Comparison of ENCODE assay signal across 26 mouse cellular contexts in genomic region chr17:64019646-64020045, GRCm38 (mm10).
A peak's percentile ranks its signal among the peaks of the same experiment; 100 is the strongest.
DNase-seq lines count a peak whose midpoint lies in the region; ATAC-seq and TF ChIP-seq lines count a peak whose summit lies in the region.
"Had no signal": no experiment of that assay in that cellular context is flagged by ENCODE, and none has a peak within 500 bp of the region (broad histone marks: within the 10 kb centered on the region; RNA-seq: fewer than 3 reads in every experiment).

No protein-coding gene starts in this region.

- H3K4me2 ChIP-seq in midbrain, embryonic 14.5 days (ENCODE audit: low read length): no peak overlapping the region
- no peak overlapping the region for H3K4me2 ChIP-seq in midbrain, embryonic 15.5 days
- H3K4me2 ChIP-seq in hindbrain, embryonic 14.5 days (replicated peaks): no peak overlapping the region
- H3K4me2 ChIP-seq: embryonic facial prominence, embryonic 15.5 days; heart, embryonic 15.5 days; hindbrain, embryonic 15.5 days had no signal

- H3K4me1 ChIP-seq in midbrain, embryonic 14.5 days (ENCODE audit: control insufficient read depth, insufficient read depth, low read length): no peaks in the 10 kb centered on the region
- no peaks in the 10 kb centered on the region for H3K4me1 ChIP-seq in midbrain, embryonic 15.5 days
- no peaks in the 10 kb centered on the region for H3K4me1 ChIP-seq in hindbrain, embryonic 14.5 days (replicated peaks; ENCODE audit: control insufficient read depth, insufficient read depth, low read length)
- H3K4me1 ChIP-seq: heart, embryonic 15.5 days; hindbrain, embryonic 15.5 days had no signal

- H3K27ac ChIP-seq in layer of hippocampus, adult 2 months: 0 out of 2 replicates have a peak overlapping the region, but pooled peaks have one; percentile 1
- H3K27ac ChIP-seq in midbrain, embryonic 14.5 days (replicated peaks; ENCODE audit: low read depth, low read length): no peak overlapping the region
- no peak overlapping the region for H3K27ac ChIP-seq in midbrain, embryonic 15.5 days
- H3K27ac ChIP-seq in hindbrain, embryonic 14.5 days: no peak overlapping the region
- H3K27ac ChIP-seq: embryonic facial prominence, embryonic 15.5 days; forebrain, embryonic 10.5 days; heart, embryonic 10.5 days; heart, embryonic 15.5 days; hindbrain, embryonic 15.5 days had no signal

- no peak for ATAC-seq in midbrain, embryonic 14.5 days (ENCODE audit: low FRiP score, low TSS enrichment)
- no peak for ATAC-seq in midbrain, embryonic 15.5 days (replicated peaks)
- no peak for ATAC-seq in hindbrain, embryonic 14.5 days (ENCODE audit: low FRiP score)
- ATAC-seq: CD4-positive, CD25-positive, alpha-beta regulatory T cell, adult 4 months; forebrain, embryonic 14.5 days had no signal

- H3K9ac ChIP-seq in midbrain, embryonic 14.5 days (replicated peaks; ENCODE audit: low read length): no peak overlapping the region
- H3K9ac ChIP-seq in midbrain, embryonic 15.5 days: no peak overlapping the region
- no peak overlapping the region for H3K9ac ChIP-seq in hindbrain, embryonic 14.5 days
- H3K9ac ChIP-seq: embryonic facial prominence, embryonic 15.5 days; heart, embryonic 15.5 days; hindbrain, embryonic 15.5 days had no signal

- H3K27me3 ChIP-seq in midbrain, embryonic 14.5 days (ENCODE audit: control insufficient read depth, insufficient read depth, low read length): no peaks in the 10 kb centered on the region
- no peaks in the 10 kb centered on the region for H3K27me3 ChIP-seq in midbrain, embryonic 15.5 days (replicated peaks)
- H3K27me3 ChIP-seq in hindbrain, embryonic 14.5 days (ENCODE audit: control insufficient read depth, insufficient read depth, low read length): no peaks in the 10 kb centered on the region
- H3K27me3 ChIP-seq: embryonic facial prominence, embryonic 15.5 days; heart, embryonic 15.5 days; hindbrain, embryonic 15.5 days had no signal

- TF ChIP-seq CTCF in layer of hippocampus, adult 2 months (conservative IDR thresholded peaks at IDR 0.05): no peak

- no peaks in the 10 kb centered on the region for H3K9me3 ChIP-seq in midbrain, embryonic 14.5 days (ENCODE audit: control insufficient read depth, low read length)
- no peaks in the 10 kb centered on the region for H3K9me3 ChIP-seq in midbrain, embryonic 15.5 days
- no peaks in the 10 kb centered on the region for H3K9me3 ChIP-seq in hindbrain, embryonic 14.5 days (ENCODE audit: control insufficient read depth, low read length)
- H3K9me3 ChIP-seq: embryonic facial prominence, embryonic 15.5 days; forebrain, embryonic 10.5 days; G1E; heart, embryonic 10.5 days; heart, embryonic 15.5 days; hindbrain, embryonic 15.5 days had no signal

- peak; percentile 7 for DNase-seq in embryo, embryonic 11 days
- DNase-seq in embryo, embryonic 10 days (ENCODE audit: low spot score): no peak
- DNase-seq in layer of hippocampus, adult 2 months (ENCODE audit: low spot score in 2 of 2): peak; percentile 45 to 55
- DNase-seq in layer of hippocampus, postnatal 10 days (ENCODE audit: low spot score in 2 of 2): no peak
- peak; percentile 36 for DNase-seq in midbrain, embryonic 14.5 days
- peak; percentile 13 for DNase-seq in retina, postnatal 7 days (ENCODE audit: low read depth, low spot score)
- DNase-seq in hindbrain, embryonic 14.5 days (ENCODE audit: low spot score): no peak
- DNase-seq: adrenal gland, adult 8-10 months; adrenal gland, postnatal 36 days; B cell, adult 2 months; cerebellum, adult 11-12 months; cerebellum, adult 9-10 months; cerebellum, postnatal 25 days; gastrocnemius, postnatal 10 days; heart, adult 18-20 months; heart, postnatal 14 days had no signal

- no peak overlapping the region for H3K4me3 ChIP-seq in layer of hippocampus, adult 2 months
- no peak overlapping the region for H3K4me3 ChIP-seq in midbrain, embryonic 14.5 days (replicated peaks; ENCODE audit: low read depth, low read length)
- H3K4me3 ChIP-seq in midbrain, embryonic 15.5 days: no peak overlapping the region
- no peak overlapping the region for H3K4me3 ChIP-seq in hindbrain, embryonic 14.5 days (replicated peaks; ENCODE audit: low read length)
- H3K4me3 ChIP-seq: embryonic facial prominence, embryonic 15.5 days; erythroblast, embryonic 14.5 days; forebrain, embryonic 10.5 days; heart, embryonic 10.5 days; heart, embryonic 15.5 days; hindbrain, embryonic 15.5 days had no signal

- 37% methylated on average over 5 of the region's 5 CpGs for WGBS in midbrain, embryonic 14.5 days
- 36% methylated on average over 5 of the region's 5 CpGs for WGBS in midbrain, embryonic 15.5 days
- 75% methylated on average over 5 of the region's 5 CpGs for WGBS in hindbrain, embryonic 14.5 days

- H3K36me3 ChIP-seq in midbrain, embryonic 14.5 days (ENCODE audit: control insufficient read depth, insufficient read depth, low read length): no peaks in the 10 kb centered on the region
- H3K36me3 ChIP-seq in midbrain, embryonic 15.5 days (replicated peaks): no peaks in the 10 kb centered on the region
- H3K36me3 ChIP-seq in hindbrain, embryonic 14.5 days (replicated peaks; ENCODE audit: control insufficient read depth, insufficient read depth): no peaks in the 10 kb centered on the region
- H3K36me3 ChIP-seq: forebrain, embryonic 10.5 days; heart, embryonic 10.5 days; heart, embryonic 15.5 days; hindbrain, embryonic 15.5 days had no signal

Comparison
In these comparisons a context has a peak if more than half of its experiments do, and no peak if none do; other contexts are left out.
1. DNase-seq: peak in embryo, embryonic 11 days (single experiment), layer of hippocampus, adult 2 months (2 of 2), midbrain, embryonic 14.5 days (single experiment) and retina, postnatal 7 days (single experiment); none in embryo, embryonic 10 days (single experiment), layer of hippocampus, postnatal 10 days (0 of 2) and hindbrain, embryonic 14.5 days (single experiment).